Mouse (Mus musculus): ENCODE data around the gene Pcca.

Gene Pcca

GRCm38 (mm10) chr14:122747860-122748842, 214.0 kb downstream of the Pcca start:
- no peak for DNase-seq (ENCODE audit: low read depth)

GRCm38 (mm10) chr14:122751552-122751951, 217.4 kb downstream of the Pcca start:
- DNase-seq (ENCODE audit: low read depth): no peak

- no peak for DNase-seq (ENCODE audit: low read depth)
Measured at GRCm38 (mm10) chr14:122753278-122753677, 219.2 kb downstream of the Pcca start.

GRCm38 (mm10) chr14:122754311-122754710, 220.2 kb downstream of the Pcca start:
- DNase-seq (ENCODE audit: low read depth): no peak

GRCm38 (mm10) chr14:122755559-122755958, 221.4 kb downstream of the Pcca start:
- no peak for DNase-seq (ENCODE audit: low read depth)

GRCm38 (mm10) chr14:122756671-122757070, 222.5 kb downstream of the Pcca start:
- no peak for DNase-seq (ENCODE audit: low read depth)

- no peak for DNase-seq (ENCODE audit: low read depth)
Measured at GRCm38 (mm10) chr14:122759890-122760289, 225.8 kb downstream of the Pcca start.

- no peak for DNase-seq (ENCODE audit: low read depth)
Measured at GRCm38 (mm10) chr14:122760803-122761202, 226.7 kb downstream of the Pcca start.

- DNase-seq (ENCODE audit: low read depth): no peak
Measured at GRCm38 (mm10) chr14:122762603-122763002, 228.5 kb downstream of the Pcca start.

GRCm38 (mm10) chr14:122765951-122766350, 231.8 kb downstream of the Pcca start:
- DNase-seq (ENCODE audit: low read depth): no peak

- no peak for DNase-seq (ENCODE audit: low read depth)
Measured at GRCm38 (mm10) chr14:122766448-122766847, 232.3 kb downstream of the Pcca start.

- no peak for DNase-seq (ENCODE audit: low read depth)
Measured at GRCm38 (mm10) chr14:122784701-122785100, 250.6 kb downstream of the Pcca start.

GRCm38 (mm10) chr14:122788199-122788598, 254.1 kb downstream of the Pcca start:
- no peak for DNase-seq (ENCODE audit: low read depth)

- no peak for DNase-seq (ENCODE audit: low read depth)
Measured at GRCm38 (mm10) chr14:122790111-122790510, 256.0 kb downstream of the Pcca start.

- DNase-seq (ENCODE audit: low read depth): no peak
Measured at GRCm38 (mm10) chr14:122793368-122793767, 259.2 kb downstream of the Pcca start.

- no peak for DNase-seq (ENCODE audit: low read depth)
Measured at GRCm38 (mm10) chr14:122800296-122800695, 266.2 kb downstream of the Pcca start.

- no peak for DNase-seq (ENCODE audit: low read depth)
Measured at GRCm38 (mm10) chr14:122821002-122821401, 286.9 kb downstream of the Pcca start.

- DNase-seq (ENCODE audit: low read depth): no peak
Measured at GRCm38 (mm10) chr14:122823791-122824190, 289.7 kb downstream of the Pcca start.

GRCm38 (mm10) chr14:122825464-122825863, 291.3 kb downstream of the Pcca start:
- DNase-seq (ENCODE audit: low read depth): no peak

GRCm38 (mm10) chr14:122830433-122830832, 296.3 kb downstream of the Pcca start:
- no peak for DNase-seq (ENCODE audit: low read depth)

- no peak for DNase-seq (ENCODE audit: low read depth)
Measured at GRCm38 (mm10) chr14:122833666-122834065, 299.5 kb downstream of the Pcca start.

GRCm38 (mm10) chr14:122834753-122835152, 300.6 kb downstream of the Pcca start:
- no peak for DNase-seq (ENCODE audit: low read depth)

GRCm38 (mm10) chr14:122835487-122836190, 301.5 kb downstream of the Pcca start:
- no peak for DNase-seq (ENCODE audit: low read depth)

Measured in c-Kit-positive CD71-negative TER-119-negative erythroid progenitor cells, embryonic 14.5 days (primary cell).